Mouse (Mus musculus) induced T-regulatory cell, adult 2 months (primary cell): ENCODE results near the gene Padi3.
A peak's percentile ranks its signal among the peaks of the same experiment; 100 is the strongest.

Source experiments
- DNase-seq: peaks from one replicate; pipeline ENCODE4 v3.0.0-alpha.2; 2012; ENCODE audit warnings: low read depth

The Padi3 gene

GRCm38 (mm10) chr4:140779803-140780397 is 30.5 kb downstream of the Padi3 start:
- DNase-seq, result no peak

DNA sequence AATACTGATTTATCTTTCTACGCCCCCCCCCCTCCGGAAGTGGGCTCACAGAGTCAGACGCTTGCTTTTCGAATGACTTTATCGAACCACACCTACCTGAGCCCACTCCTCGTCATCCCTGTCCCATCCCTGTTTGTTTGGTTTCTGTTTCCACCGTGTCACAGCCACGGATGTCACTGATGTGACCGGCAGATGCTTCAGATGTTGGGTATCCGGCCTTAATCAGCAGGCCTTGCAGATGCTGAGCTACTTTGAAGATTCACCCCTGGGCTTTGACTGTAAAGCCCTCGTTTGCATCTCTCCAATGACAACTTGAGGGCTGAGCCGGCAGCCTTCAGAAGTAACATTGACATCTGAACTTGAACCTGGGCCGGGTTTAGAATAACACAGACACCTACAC is 33.8 kb downstream of the Padi3 start:
- DNase-seq, result peak; percentile 27

GRCm38 (mm10) chr4:140775876-140776275 is 34.6 kb downstream of the Padi3 start:
- DNase-seq, result peak; percentile 15

DNA sequence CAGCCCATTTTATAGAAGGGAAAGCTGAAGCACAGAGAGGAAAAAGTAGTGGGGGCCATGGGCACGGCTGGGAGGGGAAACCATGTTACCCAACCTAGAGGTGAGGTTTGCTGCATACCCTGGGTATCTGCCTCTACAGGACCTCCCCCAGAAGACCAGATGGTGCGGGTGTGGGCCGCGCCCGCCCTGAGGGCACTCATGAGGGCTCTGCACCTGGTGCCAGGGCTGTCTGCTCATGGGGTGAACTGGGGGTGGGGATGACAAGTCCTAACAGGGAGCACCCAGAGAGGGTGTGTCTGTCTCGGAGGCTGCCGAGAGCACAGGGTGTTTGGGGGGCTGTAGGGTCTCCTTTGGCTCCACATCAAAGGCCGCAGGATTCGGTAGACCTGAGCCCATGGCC is 35.6 kb downstream of the Padi3 start:
- no peak for DNase-seq

- DNase-seq, result no peak
Observed at GRCm38 (mm10) chr4:140774025-140774800, 36.2 kb downstream of the Padi3 start, which contains the start of gene Padi4. Gene Padi4, minus strand, starts transcription at chr4:140774236.

GRCm38 (mm10) chr4:140771091-140771490 is 39.4 kb downstream of the Padi3 start:
- DNase-seq, result no peak

GRCm38 (mm10) chr4:140770433-140770832 is 40.0 kb downstream of the Padi3 start:
- DNase-seq, result no peak

DNA sequence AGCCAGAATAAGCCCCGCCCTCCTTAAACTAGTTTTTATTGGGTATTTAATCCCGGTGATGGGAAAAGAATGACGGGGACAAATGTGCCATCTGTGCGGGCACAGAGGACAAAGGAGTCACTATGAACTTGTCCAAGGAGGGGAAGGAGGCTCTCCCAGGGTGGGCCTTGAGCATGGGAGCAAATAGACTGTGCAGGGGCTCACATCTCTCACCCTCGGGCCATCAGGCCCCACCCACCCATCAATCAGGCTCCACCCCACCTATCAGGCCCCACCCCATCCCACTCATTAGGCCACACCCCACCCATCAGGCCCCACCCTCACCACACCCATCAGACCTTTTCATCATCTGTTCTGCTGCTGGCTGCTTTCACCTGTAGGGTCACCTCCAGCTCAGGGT is 41.5 kb downstream of the Padi3 start:
- no peak for DNase-seq

DNA sequence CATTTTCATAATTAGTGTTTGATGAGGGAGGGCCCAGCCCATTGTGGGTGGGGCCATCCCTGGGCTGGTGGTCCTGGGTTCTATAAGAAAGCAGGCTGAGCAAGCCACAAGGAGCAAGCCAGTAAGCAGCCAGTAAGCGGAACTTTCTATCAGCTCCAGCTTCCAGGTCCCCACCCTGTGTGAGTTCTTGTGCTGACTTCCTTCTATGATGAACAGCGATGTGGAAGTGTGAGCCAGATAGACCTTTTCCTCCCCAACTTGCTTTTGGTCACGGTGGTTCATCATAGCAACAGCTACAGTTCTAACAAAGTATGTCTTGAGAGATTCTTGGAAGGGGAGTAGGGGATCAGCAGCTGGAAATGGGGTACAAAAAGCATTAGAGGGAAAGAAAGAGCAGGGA is 44.5 kb downstream of the Padi3 start:
- no peak for DNase-seq

GRCm38 (mm10) chr4:140763158-140763557 is 47.3 kb downstream of the Padi3 start:
- peak; percentile 74 for DNase-seq

GRCm38 (mm10) chr4:140761601-140762000 is 48.8 kb downstream of the Padi3 start:
- no peak for DNase-seq

- DNase-seq, result no peak
Observed at GRCm38 (mm10) chr4:140755811-140756210, 54.6 kb downstream of the Padi3 start.

- no peak for DNase-seq
Observed at GRCm38 (mm10) chr4:140753366-140753765, 57.1 kb downstream of the Padi3 start.

DNA sequence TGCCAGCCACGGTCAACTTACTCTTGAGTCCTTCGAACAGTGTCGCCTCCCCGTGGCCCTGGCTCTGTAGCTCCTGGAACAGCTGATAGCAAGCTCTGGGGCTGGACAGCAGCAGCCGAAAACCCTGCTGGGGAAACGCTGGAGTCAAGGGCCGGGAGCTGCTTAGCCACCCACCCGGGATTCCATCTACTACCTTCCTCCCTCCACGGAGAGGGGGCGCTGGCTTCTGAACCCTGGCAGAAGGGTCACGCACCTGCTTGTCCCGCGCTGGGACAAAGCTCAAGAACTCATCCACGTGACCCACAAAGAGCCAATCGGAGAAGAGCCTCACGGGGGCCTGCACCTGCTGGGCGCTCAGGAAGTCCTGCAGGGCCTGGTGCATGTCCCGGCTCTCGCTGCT is 60.1 kb downstream of the Padi3 start:
- DNase-seq, result peak; percentile 69

GRCm38 (mm10) chr4:140747978-140748377 is 62.5 kb downstream of the Padi3 start:
- no peak for DNase-seq

- DNase-seq, result peak; percentile 56
Observed at GRCm38 (mm10) chr4:140744654-140745053, 65.8 kb downstream of the Padi3 start.

DNA sequence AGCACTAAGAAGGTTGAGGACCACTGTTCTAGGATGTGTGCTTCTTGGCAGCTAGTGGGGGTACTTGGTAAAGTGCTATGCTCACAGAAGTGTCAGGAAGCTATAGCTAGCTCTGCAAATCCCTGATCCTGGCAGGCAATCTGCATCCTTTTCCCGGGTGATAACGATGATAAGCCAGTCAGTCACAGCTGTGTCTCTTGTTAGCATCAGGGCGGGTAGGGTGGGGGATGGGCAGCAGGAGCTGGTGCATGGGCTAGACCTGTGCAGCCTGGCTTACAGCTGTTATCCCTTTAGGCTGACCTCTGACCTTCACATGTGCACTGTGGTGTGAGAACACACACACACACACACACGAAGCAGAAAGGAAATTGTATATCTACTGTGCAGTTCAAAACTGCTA is 67.4 kb downstream of the Padi3 start:
- no peak for DNase-seq

GRCm38 (mm10) chr4:140742543-140742942 is 67.9 kb downstream of the Padi3 start, which contains the start of gene Padi6:
Gene Padi6, minus strand, starts transcription at chr4:140742643.
- DNase-seq, result no peak

DNA sequence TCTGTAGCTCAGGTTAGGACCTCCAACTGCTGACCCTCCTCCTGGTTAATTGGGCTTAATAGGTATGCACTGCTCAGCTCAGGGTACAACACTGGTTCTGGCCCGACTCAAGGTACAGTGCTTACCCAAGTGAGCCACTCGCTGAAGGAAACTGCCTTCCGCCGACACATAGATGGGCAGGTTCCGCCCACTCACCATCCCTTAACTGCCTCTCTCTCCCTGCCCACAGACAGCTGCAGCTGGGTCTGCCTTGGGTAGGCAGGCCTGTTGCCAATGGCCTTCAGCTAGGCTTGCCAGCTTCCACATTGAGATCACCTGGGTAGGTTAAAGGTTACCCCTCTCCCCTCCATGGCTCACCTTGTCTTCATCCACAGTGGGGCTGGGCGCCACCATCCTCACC is 69.0 kb downstream of the Padi3 start:
- DNase-seq, result no peak

DNA sequence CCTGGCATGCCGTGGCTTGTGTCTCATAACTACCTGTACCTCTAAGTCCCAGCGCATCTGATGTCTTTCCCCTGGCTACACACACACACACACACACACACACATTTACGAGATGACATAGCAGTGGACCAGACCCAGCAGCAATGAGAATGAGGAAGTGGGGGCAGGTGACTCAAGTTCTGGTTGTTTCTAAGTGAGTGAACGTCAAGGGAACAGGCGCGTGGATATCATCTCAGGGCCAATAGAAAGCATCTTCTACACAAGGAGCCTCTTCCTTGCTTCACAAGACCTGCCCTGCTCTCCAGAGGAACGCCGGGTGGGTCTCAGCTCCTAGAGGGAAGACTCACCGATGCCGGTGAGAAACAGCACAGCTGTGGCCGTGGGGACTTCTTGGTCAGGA is 69.8 kb downstream of the Padi3 start:
- DNase-seq, result no peak
